10 mouse cellular contexts compared by ENCODE assay signal in the genomic region with DNA sequence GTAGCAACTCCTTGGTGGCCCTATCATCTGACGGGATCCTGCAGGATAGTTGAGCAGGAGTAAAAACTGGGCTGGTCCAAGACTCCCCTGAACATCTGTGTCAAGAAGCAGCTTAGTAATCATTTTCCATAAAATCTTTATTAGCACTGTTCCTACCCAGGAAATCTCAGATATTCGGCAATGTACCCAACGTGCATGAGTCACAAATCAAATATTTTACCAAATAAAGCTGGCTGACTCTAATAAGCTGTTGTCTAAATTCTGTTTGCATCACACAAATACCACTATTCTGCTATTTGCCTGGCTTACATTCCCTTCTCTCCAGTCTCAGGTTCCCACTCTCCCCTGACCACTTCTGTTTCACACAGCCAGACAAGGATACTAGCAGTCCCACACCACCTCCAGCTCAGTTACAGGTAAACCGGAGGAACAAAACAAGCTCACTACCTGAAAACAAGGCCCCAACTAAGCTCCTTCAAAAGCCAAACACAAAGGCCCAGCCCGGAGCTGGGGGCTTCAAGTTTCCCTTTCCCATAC. TPM values are rescaled to one million over a fixed set of nuclear protein-coding genes. Genes with fewer than 3 reads are reported as not detected.
DNase-seq lines count a peak whose midpoint lies in the region; ATAC-seq and TF ChIP-seq lines count a peak whose summit lies in the region.
"Had no signal": no experiment of that assay in that cellular context is flagged by ENCODE, and none has a peak within 500 bp of the region (broad histone marks: within the 10 kb centered on the region; RNA-seq: fewer than 3 reads in every experiment).

No protein-coding gene starts in this region.

- 81% methylated on average over 5 of the region's 5 CpGs for WGBS in hindbrain, embryonic 13.5 days
- 61% methylated on average over 5 of the region's 5 CpGs for WGBS in midbrain, postnatal 0 days

- no peak for TF ChIP-seq CTCF in layer of hippocampus, adult 2 months (conservative IDR thresholded peaks at IDR 0.05)
- TF ChIP-seq CTCF in cortical plate, adult 2 months (IDR thresholded peaks at IDR 0.05; ENCODE audit: extremely low read depth, insufficient read depth, low read length): no peak
- TF ChIP-seq CTCF in midbrain, postnatal 0 days (IDR thresholded peaks at IDR 0.05): no peak

- H3K9ac ChIP-seq in hindbrain, embryonic 13.5 days: peak overlapping the region; percentile 58; the same call in 1 of the 2 replicates
- H3K9ac ChIP-seq in midbrain, postnatal 0 days (replicated peaks; ENCODE audit: low read length, poor library complexity, severe bottlenecking): no peak overlapping the region

- no peak for TF ChIP-seq POLR2A in cortical plate, adult 2 months (IDR thresholded peaks at IDR 0.05; ENCODE audit: extremely low read depth, insufficient read depth, low read length)

- peak overlapping the region; percentile 61; the same call in 1 of the 2 replicates for H3K27ac ChIP-seq in layer of hippocampus, adult 2 months
- H3K27ac ChIP-seq in cortical plate, adult 2 months (ENCODE audit: insufficient read depth, low read length): no peak overlapping the region
- H3K27ac ChIP-seq in hindbrain, embryonic 13.5 days: no peak overlapping the region
- no peak overlapping the region for H3K27ac ChIP-seq in midbrain, postnatal 0 days (ENCODE audit: low read depth, low read length)

- H3K4me3 ChIP-seq in layer of hippocampus, adult 2 months: peak overlapping the region; percentile 100
- H3K4me3 ChIP-seq in cortical plate, adult 2 months (ENCODE audit: insufficient read depth, low read length): peak overlapping the region; percentile 21; the same call in 1 of the 2 replicates
- peak overlapping the region; percentile 24 for H3K4me3 ChIP-seq in hindbrain, embryonic 13.5 days
- peak overlapping the region; percentile 23 for H3K4me3 ChIP-seq in midbrain, postnatal 0 days (ENCODE audit: low read depth, low read length)

- H3K27me3 ChIP-seq in hindbrain, embryonic 13.5 days: no peaks in the 10 kb centered on the region
- H3K27me3 ChIP-seq in midbrain, postnatal 0 days (ENCODE audit: insufficient read depth, low read length): no peaks in the 10 kb centered on the region

- H3K4me2 ChIP-seq in hindbrain, embryonic 13.5 days: peak overlapping the region; percentile 95
- peak overlapping the region; percentile 77 for H3K4me2 ChIP-seq in midbrain, postnatal 0 days (ENCODE audit: low read depth, low read length, poor library complexity, severe bottlenecking)

- no peaks in the 10 kb centered on the region for H3K36me3 ChIP-seq in hindbrain, embryonic 13.5 days
- no peaks in the 10 kb centered on the region for H3K36me3 ChIP-seq in midbrain, postnatal 0 days (ENCODE audit: insufficient read depth, low read length)

- H3K4me1 ChIP-seq in cortical plate, adult 2 months (ENCODE audit: control insufficient read depth, insufficient read depth, low read length): peaks cover 3% of the 10 kb centered on the region; the same call in 1 of the 2 replicates
- H3K4me1 ChIP-seq in hindbrain, embryonic 13.5 days (replicated peaks): peaks cover 46% of the 10 kb centered on the region
- peaks cover 8% of the 10 kb centered on the region; the same call in 1 of the 2 replicates for H3K4me1 ChIP-seq in midbrain, postnatal 0 days (ENCODE audit: insufficient read depth, low read length)

- ATAC-seq in hindbrain, embryonic 13.5 days (ENCODE audit: low FRiP score): no peak
- no peak for ATAC-seq in midbrain, postnatal 0 days (ENCODE audit: low FRiP score)

- DNase-seq in layer of hippocampus, adult 2 months (ENCODE audit: low spot score in 2 of 2): no peak
- DNase-seq in layer of hippocampus, adult 11-12 months (ENCODE audit: low spot score): no peak
- DNase-seq in midbrain, postnatal 0 days (ENCODE audit: low spot score): no peak
- DNase-seq in cerebellum, postnatal 25 days: no peak
- no peak for DNase-seq in thymus, postnatal 4 days
- no peak for DNase-seq in yolk sac, embryonic 10.5 days (ENCODE audit: low spot score)
- DNase-seq: kidney, adult 18-20 months; lung, postnatal 4 days had no signal

- no peaks in the 10 kb centered on the region for H3K9me3 ChIP-seq in hindbrain, embryonic 13.5 days
- H3K9me3 ChIP-seq in midbrain, postnatal 0 days (ENCODE audit: low read length): no peaks in the 10 kb centered on the region

RNA-seq across cellular contexts. Expression of a gene that starts 16.3 kb away (rescaled TPM):
- total RNA-seq in layer of hippocampus, adult 2 months (2021): 10 to 100 TPM; 28.0 to 28.2 TPM
- polyA plus RNA-seq in cortical plate, adult 2 months (2012; rRNA removed): 22.8 and 22.9 TPM in 2 replicates
- polyA plus RNA-seq in hindbrain, embryonic 13.5 days (2015; fragmentation: Nextera tagmentation; extraction: Ambion mirVana): 46.2 and 47.9 TPM in 2 replicates
- 24.9 and 34.8 TPM in 2 replicates for total RNA-seq in midbrain, postnatal 0 days (2014; rRNA removed)
- 36.0 and 36.4 TPM in 2 replicates for polyA plus RNA-seq in midbrain, postnatal 0 days (2015; fragmentation: Nextera tagmentation; extraction: Ambion mirVana)

RNA-seq across cellular contexts. Expression of a gene that starts 16.4 kb away (rescaled TPM):
- total RNA-seq in layer of hippocampus, adult 2 months (2021): 10 to 100 TPM; 38.0 to 40.2 TPM
- 22.3 and 24.5 TPM in 2 replicates for polyA plus RNA-seq in cortical plate, adult 2 months (2012; rRNA removed)
- polyA plus RNA-seq in hindbrain, embryonic 13.5 days (2015; fragmentation: Nextera tagmentation; extraction: Ambion mirVana): 112 and 116 TPM in 2 replicates
- 104 and 111 TPM in 2 replicates for total RNA-seq in midbrain, postnatal 0 days (2014; rRNA removed)
- polyA plus RNA-seq in midbrain, postnatal 0 days (2015; fragmentation: Nextera tagmentation; extraction: Ambion mirVana): 94.9 and 98.1 TPM in 2 replicates

Comparison
In these comparisons a context has a peak if more than half of its experiments do, and no peak if none do; other contexts are left out.
1. H3K4me3 ChIP-seq: peak in every context shown above with its lines; median percentile 100 in layer of hippocampus, adult 2 months; 24 in hindbrain, embryonic 13.5 days; 23 in midbrain, postnatal 0 days; 21 in cortical plate, adult 2 months.